Mouse (Mus musculus) testis, adult 2 months (tissue): Measurements from ENCODE around the gene Igfbp2. TPM values are rescaled to one million over a fixed set of nuclear protein-coding genes. Genes with fewer than 3 reads are reported as not detected.

ENCODE experiments used
- H3K27ac ChIP-seq: fragments of 200-500 bp; 2 replicates; pipeline ENCODE4 v1.5.1; 2012; ENCODE audit warnings: low read depth, low read length; ENCODE audit not compliant: control insufficient read depth, insufficient read depth
- H3K27me3 ChIP-seq: fragments of 200-500 bp; 2 replicates; pipeline ENCODE4 v1.6.1; 2012; ENCODE audit warnings: mild to moderate bottlenecking, low read length, moderate library complexity; ENCODE audit not compliant: control insufficient read depth, insufficient read depth
- H3K36me3 ChIP-seq: fragments of 200-500 bp; 2 replicates; pipeline ENCODE4 v1.6.1; 2012; ENCODE audit warnings: mild to moderate bottlenecking, low read length; ENCODE audit not compliant: control insufficient read depth, insufficient read depth
- H3K4me1 ChIP-seq: fragments of 200-500 bp; 2 replicates; pipeline ENCODE4 v1.6.1; 2012; ENCODE audit warnings: low read length; ENCODE audit not compliant: control insufficient read depth, insufficient read depth
- H3K4me3 ChIP-seq: fragments of 200-500 bp; 2 replicates; pipeline ENCODE4 v1.5.1; 2012; ENCODE audit warnings: low read depth, mild to moderate bottlenecking, low read length, moderate library complexity, mixed read lengths; ENCODE audit not compliant: control insufficient read depth
- CTCF ChIP-seq: fragments of 200-500 bp; IDR thresholded peaks from 2 replicates; pipeline ENCODE4 v1.5.1; 2012; ENCODE audit warnings: low read depth, mild to moderate bottlenecking, inconsistent platforms, low read length, moderate library complexity; ENCODE audit not compliant: control insufficient read depth, insufficient read depth, insufficient replicate concordance
- POLR2A ChIP-seq: fragments of 200-500 bp; IDR thresholded peaks from 2 replicates; pipeline ENCODE4 v1.6.1; 2012; ENCODE audit warnings: low read depth, mild to moderate bottlenecking, inconsistent platforms, low read length, moderate library complexity; ENCODE audit not compliant: control insufficient read depth
- polyA plus RNA-seq: library from polyadenylated mRNA; depleted of rRNA; stranded (reverse); fragments of >200 nt; gene quantifications from 2 replicates; pipeline ENCODE4 v1.2.3, GENCODE M21; 2012

Igfbp2 gene
- polyA plus RNA-seq, 1 experiment: 20.2 TPM

- Histone ChIP-seq H3K4me3 (peak overlapping the region; percentile 47), H3K36me3 (no peaks in the 10 kb centered on the region), H3K4me1 (peaks cover 19% of the 10 kb centered on the region), H3K27ac (peak overlapping the region; percentile 37), H3K27me3 (no peaks in the 10 kb centered on the region)
- TF ChIP-seq CTCF (no peak), POLR2A (no peak)
These were observed 32.1 kb downstream of the Igfbp2 start for GRCm38 (mm10) chr1:72856209-72856909.

- H3K36me3 ChIP-seq: no peaks in the 10 kb centered on the region
These were observed 32.8 kb downstream of the Igfbp2 start for GRCm38 (mm10) chr1:72857142-72857541.

GRCm38 (mm10) chr1:72857631-72858030 lies 33.3 kb downstream of the Igfbp2 start:
- Histone ChIP-seq H3K4me3 (no peak overlapping the region), H3K36me3 (no peaks in the 10 kb centered on the region), H3K4me1 (peaks cover 19% of the 10 kb centered on the region), H3K27ac (no peak overlapping the region), H3K27me3 (no peaks in the 10 kb centered on the region)
- TF ChIP-seq CTCF (no peak), POLR2A (no peak)

More at GRCm38 (mm10) chr1:72857142-72857541, 32.8 kb downstream of the Igfbp2 start:
- H3K4me3 ChIP-seq: no peak overlapping the region
- TF ChIP-seq CTCF (no peak), POLR2A (no peak)
- peaks cover 19% of the 10 kb centered on the region for H3K4me1 ChIP-seq
- no peaks in the 10 kb centered on the region for H3K27me3 ChIP-seq
- no peak overlapping the region for H3K27ac ChIP-seq

GRCm38 (mm10) chr1:72858286-72858685 lies 34.0 kb downstream of the Igfbp2 start:
- no peaks in the 10 kb centered on the region for H3K27me3 ChIP-seq
- no peak for TF ChIP-seq CTCF
- TF ChIP-seq POLR2A: no peak
- H3K4me3 ChIP-seq: no peak overlapping the region
- peaks cover 19% of the 10 kb centered on the region for H3K4me1 ChIP-seq
- no peak overlapping the region for H3K27ac ChIP-seq
- H3K36me3 ChIP-seq: no peaks in the 10 kb centered on the region

GRCm38 (mm10) chr1:72858874-72859273 lies 34.6 kb downstream of the Igfbp2 start:
- no peaks in the 10 kb centered on the region for H3K36me3 ChIP-seq
- no peak overlapping the region for H3K4me3 ChIP-seq
- no peaks in the 10 kb centered on the region for H3K27me3 ChIP-seq
- no peak overlapping the region for H3K27ac ChIP-seq
- TF ChIP-seq POLR2A: no peak
- no peak for TF ChIP-seq CTCF
- H3K4me1 ChIP-seq: peaks cover 19% of the 10 kb centered on the region

- no peak overlapping the region for H3K27ac ChIP-seq
- H3K4me1 ChIP-seq: peaks cover 19% of the 10 kb centered on the region
- TF ChIP-seq POLR2A (no peak), CTCF (no peak)
- no peaks in the 10 kb centered on the region for H3K27me3 ChIP-seq
- no peak overlapping the region for H3K4me3 ChIP-seq
- H3K36me3 ChIP-seq: no peaks in the 10 kb centered on the region
These were observed 35.7 kb downstream of the Igfbp2 start for GRCm38 (mm10) chr1:72859963-72860362.

- Histone ChIP-seq H3K27ac (no peak overlapping the region), H3K4me3 (no peak overlapping the region), H3K27me3 (no peaks in the 10 kb centered on the region), H3K4me1 (peaks cover 19% of the 10 kb centered on the region), H3K36me3 (no peaks in the 10 kb centered on the region)
- TF ChIP-seq POLR2A (no peak), CTCF (no peak)
These were observed 36.2 kb downstream of the Igfbp2 start for GRCm38 (mm10) chr1:72860502-72860901.
